Mouse (Mus musculus) neural tube, embryonic 10.5 days (tissue): Measurements from ENCODE around the gene Fam72a.

ENCODE experiments used
- DNase-seq: peaks from one replicate; pipeline ENCODE4 v3.0.0-alpha.2; 2017; ENCODE audit warnings: low spot score; ENCODE audit errors: extremely low spot score

Fam72a gene

DNA sequence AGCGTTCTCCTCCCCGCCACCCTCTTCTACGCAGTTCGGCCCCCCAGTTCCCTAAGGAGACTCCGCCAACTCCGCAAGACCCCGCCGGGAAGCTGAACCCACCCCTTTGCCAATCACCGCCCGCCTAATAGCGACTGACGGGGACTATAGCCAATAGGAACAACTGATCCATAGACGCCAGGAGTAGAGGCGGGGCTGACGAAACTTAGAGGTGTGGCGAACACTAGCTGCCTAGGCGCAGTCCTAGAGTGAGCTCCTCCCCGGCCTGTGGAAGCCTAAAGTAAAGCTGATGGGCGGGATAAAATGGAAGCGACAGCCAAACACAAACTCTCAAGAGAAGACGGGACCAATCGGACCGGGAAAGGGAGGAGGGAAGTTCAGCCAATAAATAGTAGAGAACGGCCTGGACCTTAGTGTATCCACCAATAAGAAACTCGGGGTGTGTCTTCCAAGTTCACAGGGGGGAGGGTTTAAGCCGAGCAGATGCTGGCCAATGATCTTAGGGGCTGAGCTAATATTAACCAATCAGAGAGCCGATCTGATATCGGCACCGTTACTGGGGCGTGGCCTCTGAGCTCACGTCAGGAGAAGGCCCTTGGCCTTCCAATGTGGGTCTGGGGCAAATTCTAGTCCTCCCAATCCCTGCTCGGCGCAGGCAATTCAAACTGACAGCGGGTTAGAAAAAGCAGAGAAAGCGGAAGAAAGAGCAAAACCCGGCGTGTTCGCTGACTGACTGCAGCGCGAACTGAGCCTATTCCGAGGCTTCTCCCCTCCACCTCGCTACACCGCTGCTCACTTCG lies at the start of gene Fam72a, which contains the start of gene Srgap2:
TSS of gene Fam72a (plus strand) at position 623 of the 800 bp plus-strand sequence.
TSS of gene Srgap2 (minus strand) at position 72 of the 800 bp plus-strand sequence.
- DNase-seq: peak; percentile 94

DNA sequence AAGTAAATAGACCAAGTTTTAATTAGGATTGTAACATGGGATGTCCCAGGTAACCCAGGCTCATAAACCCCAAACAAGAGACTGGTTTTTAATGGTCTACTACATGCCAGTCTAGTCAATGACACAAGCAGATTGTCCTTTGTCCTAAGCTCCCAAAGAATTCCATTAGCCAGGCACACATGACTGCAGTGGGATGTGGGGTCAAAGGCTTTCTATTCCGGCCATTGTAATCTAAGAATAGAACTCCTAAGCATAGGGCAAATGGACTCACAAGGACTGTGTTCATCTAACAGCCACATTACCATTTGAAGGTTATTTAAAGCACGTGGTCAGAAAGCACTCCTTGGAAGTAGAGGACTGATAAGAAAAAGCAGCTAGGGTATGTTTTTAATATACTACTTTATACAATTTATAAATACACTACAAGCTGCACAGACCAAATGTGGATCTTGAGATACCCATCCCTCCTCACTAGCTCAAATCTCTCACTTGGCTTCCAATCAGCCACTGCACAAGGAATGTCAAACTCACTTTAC lies 48.9 kb upstream of the Fam72a start:
- no peak for DNase-seq

DNA sequence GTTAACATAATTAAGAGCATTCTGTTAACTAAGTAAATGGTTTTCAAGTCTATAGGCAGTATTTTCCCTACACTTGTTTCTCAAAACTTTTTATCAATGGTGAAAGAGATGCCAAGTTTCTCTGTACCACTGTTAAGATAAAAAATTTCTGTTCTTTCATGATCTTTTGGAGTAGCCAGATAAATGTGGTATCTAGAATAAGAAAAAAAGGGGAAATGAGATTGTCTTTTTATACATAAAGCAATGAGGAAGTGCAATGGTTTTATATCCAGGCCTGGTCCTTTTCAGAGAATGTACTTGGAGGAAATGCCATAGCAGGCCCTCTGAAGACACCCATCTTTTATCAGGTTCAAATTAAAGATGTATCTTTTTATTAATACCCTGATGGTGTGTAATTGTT lies 46.3 kb upstream of the Fam72a start:
- DNase-seq: no peak

DNA sequence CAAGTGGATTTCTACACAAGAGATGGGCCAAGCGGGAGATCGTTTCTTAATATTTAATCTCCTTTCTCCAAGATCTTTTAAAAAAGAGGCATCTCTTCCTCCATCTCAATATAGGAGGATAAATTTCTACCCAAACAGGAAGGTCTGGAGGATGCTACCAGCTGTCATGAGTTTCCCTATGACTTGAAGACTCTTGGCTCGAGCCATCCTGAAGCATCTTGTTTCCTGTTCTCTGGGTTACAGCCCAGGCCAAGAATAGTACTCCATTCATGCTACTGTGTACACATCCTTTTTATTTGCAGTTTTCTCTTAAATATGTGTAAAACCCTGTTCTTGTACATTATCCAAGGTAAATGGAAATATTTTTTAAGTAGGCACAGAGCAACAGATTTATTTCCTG lies 45.5 kb upstream of the Fam72a start:
- no peak for DNase-seq

DNA sequence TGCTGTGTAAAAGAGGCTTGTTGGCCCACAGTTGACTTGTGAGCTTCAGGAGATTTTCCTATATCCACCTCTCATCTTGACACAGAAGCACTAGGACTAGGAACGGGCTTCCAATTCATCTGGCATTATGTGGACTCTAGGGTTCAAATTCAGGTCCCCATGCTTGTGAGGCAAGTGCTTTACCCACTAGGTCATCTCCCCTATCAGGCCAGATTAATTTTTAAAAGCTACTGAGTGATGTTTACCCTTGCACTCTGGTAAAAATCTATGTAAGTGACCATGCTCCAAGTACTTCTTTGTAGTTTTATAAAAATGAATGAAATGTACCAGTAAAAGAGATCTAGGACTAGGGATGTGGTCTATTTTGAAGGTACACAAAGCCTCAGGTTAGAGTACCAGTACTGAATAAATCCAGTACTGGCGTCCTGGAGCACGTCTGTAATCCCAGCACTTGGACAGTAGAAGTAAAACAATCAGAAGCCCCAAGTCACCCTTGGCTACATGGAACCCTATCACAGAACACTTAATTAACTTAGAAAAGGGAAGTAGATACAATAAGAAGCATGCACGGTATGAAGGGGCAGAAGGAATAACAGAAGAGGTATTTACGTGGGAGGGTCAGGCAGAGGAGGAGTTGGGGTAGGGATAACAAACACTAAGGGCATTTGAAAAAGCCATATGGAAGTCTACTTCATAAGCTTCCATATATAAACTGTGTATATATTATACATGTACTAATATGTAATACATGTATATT lies 41.4 kb upstream of the Fam72a start:
- no peak for DNase-seq

DNA sequence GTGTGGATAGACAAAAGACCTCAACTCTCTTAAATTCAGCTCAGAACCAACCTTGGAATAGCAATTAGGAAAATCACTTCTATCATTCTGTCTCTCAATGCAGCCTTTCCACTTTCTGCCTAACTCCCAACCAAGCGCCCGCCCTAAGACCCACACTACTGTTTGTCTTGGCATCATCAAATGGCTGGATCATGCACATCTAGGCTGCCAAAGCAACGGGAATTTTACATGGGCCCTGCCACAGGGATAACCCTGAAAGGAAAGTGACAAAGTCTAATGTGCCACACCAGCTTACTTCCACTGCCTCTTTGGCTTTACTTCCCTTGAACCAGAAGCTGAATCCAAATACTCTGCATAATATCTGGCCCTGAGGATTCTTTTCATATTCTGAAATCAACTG lies 38.4 kb upstream of the Fam72a start:
- no peak for DNase-seq

DNA sequence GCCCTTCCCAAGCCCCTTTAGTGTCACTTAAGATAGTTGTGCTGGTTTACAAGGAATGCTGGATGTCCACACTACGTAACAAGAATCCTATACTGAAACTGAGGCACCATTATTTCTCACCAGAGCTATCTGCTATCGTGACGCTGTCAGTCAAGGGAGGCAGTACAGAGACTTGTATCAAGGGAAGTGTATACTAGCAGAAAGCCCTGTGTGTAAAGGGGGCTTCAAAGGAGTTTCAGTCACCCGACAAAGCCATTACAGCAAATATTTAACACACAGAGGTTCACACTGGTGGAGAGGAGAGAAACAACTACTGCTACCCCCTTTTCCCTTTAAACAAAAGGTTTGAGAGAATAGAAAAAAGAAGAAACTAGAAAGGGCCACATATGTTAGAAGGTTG lies 36.1 kb upstream of the Fam72a start:
- no peak for DNase-seq

DNA sequence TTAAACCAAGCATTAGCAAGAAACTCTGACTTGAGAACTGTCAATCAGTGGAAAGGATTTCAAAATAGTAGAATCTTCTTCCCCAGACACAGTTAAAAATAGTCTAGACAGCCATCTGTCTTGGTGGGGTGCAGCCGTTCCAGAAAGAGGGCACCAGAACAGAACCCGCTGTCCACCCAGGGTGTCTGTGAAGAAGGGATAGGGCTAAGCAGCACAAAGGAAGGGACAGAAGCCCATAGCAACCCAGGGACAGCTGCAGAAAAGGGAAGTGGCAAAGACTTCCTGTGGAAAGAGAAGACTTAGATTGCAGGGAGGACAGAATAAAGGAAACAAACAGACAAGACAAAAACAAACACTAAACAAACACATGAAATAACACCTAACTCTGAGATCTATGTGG lies 35.3 kb upstream of the Fam72a start:
- no peak for DNase-seq

DNA sequence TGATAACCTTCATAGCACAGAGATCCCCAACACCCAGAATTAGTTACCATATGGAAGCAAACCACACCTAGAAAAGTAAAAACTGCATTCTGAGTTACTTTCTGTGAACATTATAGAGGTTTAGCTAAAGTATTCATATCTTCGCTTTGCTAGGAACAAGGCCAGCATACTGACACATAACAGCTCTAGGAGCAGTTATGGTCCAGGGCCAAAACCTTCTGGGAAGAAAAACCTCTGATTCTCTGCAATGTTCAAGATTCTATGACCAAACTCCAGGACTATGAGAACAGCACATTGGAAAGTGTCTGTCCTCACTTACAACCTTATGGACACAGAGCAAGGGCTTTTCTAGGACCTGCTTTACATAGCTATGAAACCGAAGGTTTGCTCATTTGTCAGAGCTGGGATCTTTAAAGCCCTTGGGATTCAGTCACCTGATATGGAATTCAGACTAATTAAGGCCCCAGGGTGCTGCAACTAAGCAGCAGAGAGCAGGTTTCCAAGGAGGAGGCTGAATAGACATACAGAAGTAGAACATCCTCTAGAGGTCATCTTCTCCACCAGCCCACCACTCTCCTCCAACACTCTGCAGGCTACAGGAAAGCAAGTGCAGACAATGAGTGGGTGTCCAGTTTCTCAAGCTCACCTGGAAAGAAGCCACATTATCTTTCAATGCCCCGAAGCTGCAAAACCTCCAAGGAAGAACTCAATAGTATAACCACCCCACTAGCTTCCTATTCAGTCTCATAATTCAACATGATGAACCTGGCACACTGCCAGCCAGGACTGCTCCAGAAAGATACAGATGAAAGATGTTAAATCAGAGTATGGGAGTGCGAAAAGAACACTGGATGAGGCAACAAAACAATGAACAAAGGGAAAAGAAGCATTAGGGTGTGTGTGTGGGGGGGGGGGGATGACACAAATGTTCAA lies 33.5 kb upstream of the Fam72a start:
- no peak for DNase-seq

DNA sequence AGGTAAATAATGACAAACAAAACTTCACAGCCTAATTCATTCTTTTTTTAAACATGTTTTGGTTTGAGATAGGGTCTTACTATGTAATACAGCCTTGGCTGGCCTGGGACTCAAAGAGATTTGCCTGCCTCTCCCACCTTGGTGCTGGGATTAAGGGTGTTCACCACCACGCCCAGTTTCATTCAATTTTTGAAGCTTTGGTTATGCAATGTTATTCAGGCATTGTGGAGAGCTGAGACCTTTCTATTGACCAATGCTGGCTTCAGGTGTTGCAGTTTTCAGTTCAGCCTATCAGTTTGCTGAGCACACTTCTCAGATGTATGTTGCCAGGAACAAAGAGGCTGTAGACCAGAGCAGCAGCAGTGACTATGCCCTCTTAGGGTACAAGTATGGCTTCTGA lies 29.5 kb upstream of the Fam72a start:
- DNase-seq: no peak

DNA sequence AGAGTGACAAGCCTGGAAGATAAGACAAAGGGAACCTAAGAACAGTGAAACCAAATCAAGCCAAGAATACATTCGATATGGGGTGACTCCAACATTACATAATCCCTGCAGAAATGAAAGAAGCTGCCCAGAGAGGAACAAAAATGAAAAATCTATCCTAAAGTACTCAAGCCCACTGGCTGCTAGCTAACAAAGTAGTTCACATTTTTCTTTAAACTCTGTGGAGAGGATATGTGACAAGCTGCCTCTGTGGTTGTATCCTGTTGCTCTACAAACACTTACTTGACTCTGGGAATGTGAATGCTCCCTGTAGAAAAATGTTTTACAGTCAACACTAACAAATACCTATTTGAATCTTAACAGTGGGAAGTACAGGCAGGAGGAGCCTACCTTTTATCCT lies 26.0 kb upstream of the Fam72a start:
- no peak for DNase-seq

DNA sequence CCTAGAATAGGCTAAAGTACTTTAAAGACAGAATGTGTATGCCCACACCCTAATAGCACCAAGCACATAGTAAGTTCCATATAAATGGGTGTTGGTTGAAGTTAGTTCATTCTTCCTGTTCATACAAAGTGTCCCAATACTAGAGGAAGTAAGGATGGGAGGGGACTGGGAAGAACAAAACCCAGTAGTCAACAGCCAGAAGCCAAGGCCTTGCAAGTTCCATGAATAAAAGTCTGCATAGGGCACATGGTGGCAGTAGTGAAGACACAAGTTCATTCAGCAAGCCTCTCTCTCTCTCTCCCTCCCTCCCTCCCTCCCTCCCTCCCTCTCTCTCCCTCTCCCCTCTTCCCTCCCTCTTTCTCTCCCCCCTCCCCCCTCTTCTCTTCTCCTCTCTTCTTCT lies 16.6 kb upstream of the Fam72a start:
- DNase-seq: no peak

DNA sequence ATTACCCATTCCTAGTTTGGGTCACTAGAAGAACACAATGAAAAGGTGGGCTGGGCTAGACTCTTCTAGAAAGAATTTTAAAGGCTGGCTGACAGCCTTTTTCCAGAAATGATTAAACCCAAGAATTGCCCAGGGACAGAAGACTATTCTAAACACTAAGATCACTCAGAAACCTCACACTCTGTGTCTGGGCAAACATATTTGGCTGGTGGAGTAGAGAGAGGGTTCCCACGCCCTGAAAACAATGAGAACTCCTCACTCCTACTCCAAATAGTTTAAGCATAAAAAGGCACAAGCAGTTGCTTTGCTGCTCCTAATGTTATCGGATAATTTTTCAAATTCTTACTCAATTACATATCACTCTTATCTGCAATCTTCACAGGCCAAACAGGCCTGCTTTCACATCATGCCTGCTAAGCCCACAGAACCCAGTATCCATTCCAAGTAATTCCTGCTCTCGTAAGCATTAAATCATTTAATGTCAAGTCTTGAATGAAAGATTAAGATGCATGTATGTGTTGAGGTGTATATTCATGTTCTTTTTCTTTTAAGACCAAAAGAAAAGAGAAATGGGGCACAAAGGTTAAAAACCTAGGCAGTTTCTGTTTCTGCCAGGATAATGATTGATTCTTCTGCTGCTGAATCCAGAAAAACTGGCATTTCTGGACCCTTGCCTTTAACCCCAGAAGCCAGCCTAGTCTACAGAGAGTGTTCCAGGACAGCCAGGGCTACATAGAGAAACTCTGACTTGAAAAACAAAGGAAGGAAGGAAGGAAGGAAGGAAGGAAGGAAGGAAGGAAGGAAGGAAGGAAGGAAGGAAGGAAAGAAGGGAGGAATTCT lies 15.8 kb upstream of the Fam72a start:
- DNase-seq: no peak

DNA sequence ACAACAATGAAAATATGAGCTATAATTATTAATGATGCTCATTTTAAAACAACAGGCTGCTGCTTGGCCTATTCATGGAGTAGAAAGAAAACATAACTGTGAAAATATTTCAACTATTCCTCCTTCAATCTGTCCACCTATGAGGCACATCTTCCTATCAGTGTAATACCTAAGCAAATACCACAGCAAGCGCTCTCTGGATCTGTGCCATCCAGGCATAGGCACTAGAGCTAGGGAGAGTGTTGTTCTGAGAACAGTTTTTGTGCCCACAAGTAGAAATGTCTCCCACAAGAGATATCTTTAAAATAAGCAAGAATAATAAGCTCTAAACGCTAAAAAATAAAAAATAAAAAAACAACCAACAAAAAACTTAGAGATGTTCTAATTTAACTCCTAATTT lies 14.6 kb upstream of the Fam72a start:
- DNase-seq: no peak

DNA sequence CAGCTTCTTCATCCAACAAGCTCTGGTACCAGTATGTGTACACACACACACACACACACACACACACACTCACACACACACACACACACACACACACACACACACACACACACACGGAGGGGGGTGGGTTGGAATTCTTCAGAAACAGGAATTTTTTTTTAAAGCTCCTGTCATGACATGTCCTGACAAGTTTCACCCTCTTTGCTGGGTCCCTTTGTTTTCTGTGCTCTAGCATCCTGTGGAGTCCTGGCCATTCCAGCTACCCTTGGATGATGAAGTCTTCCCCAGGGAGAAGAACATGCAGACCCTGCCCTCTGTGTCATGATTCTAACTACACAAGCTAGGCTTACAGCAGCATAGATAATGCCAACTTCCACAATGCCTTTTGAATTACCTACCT lies 13.5 kb upstream of the Fam72a start:
- no peak for DNase-seq

DNA sequence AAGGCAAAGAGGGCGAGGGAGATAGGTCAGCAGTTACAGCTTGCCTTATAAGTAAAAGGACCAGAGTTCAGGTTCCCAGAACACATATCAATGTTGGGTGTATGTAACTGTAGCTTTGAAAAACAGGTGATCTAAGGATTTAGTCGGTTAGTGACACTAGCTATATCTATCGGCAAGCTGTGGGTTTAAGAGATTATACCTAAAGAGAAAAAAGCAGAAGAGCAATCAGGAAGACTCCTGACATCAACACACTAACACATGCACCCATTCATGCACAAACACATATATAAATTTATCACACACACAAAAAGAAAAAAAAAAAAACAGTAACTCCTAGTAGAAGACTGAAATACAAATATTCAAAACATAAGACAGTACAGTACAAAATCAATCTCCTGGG lies 11.1 kb upstream of the Fam72a start:
- DNase-seq: no peak

DNA sequence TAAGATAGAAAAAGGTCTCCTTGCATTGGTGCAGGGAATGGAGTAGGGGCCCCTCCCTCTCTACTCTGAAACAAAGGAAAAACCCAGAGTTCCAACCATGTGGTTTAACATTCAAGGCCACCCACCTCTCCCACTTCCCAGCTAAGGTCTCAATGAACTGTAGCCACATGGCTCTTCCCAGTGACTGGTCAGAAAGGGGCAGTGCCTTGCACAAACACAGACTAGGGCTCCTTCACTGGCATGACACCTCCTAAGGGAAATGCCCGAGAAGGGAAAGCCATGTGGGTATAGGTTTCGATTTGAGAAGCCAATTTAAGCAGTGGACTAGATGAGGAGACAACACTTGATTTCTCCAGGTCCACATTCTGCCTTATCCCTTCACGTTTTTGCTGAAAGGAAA lies 3.9 kb upstream of the Fam72a start:
- peak; percentile 29 for DNase-seq

DNA sequence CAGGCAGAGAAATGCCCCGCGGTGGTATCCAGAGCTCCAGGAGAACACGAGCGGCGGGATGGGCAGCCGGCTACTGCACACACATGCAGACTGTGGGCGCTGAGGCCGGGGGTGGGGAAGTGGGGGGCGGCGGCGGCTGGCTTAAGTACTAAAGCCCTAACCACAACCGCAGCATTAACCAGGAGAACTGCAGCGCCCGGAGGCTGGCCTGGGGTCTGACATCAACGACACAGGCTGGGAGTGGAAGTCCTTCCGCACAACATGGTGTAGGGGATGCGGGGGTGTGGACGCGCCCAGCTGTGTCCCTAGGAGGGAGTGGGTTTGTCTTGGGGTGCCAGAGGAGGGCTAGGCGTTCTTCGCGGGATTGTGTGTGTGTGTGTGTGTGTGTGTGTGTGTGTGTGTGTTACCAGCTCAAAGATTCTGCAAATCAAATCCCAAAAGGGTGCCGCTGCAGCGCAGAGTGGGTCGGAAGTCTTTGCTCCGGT lies 2.6 kb upstream of the Fam72a start:
- peak; percentile 63 for DNase-seq

DNA sequence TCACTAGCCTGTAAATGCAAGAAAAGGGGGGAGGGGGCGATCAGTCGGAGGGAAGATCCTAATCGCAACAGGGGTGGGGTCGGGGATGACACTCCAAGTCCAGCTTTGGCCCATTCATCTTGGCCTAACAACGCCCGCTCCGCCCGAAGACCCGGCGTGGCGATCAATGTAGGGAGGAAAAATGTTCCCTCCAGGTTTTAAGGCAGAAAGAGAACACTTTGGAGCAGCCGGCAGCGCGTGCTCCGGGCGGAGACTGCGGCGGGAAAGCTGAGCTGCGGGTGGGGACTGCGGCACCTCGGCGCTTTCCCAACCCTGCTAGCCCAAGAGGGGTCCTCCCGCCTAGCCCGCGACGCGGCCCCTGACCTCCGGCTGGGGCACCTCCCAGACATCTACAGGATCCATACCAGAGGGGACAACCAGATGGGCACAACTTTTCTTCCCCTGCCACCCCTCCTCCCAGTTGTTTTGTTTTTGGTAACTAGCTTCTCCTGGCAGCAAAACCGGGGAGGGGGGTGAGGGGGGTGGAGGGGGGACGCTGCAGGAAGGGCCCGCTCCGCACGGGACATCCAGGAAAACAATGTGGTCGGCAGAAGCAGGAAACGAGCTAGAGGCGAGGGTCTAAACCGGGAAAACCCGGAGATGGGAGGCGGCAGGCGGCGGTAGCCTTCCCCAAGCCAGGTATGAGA lies 2.0 kb upstream of the Fam72a start:
- peak; percentile 74 for DNase-seq
